Mouse (Mus musculus) adrenal gland, adult 8-10 months (tissue): ENCODE results near the gene Usp32. TPM values are rescaled to one million over a fixed set of nuclear protein-coding genes. Genes with fewer than 3 reads are reported as not detected.
A peak's percentile ranks its signal among the peaks of the same experiment; 100 is the strongest.

ENCODE experiments used
- DNase-seq: peaks from one replicate; pipeline ENCODE4 v3.0.0; 2022
- total RNA-seq, 4 experiments: library from RNA; stranded (reverse); gene quantifications; 2 replicates each; pipeline ENCODE4 v1.2.4; 2022

The Usp32 gene
- total RNA-seq, 4 experiments from 2014 or later, result 43.6 to 53.1 (median 51.9) TPM

DNA sequence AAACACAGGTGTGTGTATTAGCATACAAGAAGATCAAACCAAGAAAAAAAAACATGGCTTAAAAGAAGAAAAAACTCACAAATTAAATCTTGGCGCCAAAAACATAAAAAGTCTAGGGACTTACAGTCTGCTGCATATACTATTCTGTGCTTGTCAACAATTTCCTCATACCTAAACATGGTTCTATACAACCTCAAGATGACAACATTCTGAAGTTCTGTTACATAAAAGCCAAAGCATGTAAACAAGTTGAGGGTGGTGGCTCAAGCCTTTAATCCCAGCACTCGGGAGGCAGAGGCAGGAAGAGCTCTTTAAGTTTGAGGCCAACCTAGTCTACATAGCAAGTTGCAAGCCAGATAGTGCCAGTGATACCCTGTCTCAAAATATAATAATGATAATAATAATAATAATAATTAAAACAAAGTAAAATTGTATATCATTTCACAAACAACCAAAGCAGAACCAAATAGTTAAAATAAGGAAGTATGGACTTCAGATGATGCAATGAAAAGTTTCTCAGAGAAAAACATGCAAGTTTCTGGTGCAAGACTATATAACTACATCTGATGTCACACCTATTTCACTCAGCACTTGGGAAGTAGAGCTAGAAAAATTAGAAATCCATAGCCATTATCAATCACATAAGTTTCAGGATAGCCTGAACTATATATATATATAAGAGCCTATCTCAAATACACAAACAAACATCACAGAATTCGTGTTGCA is 16.5 kb downstream of the Usp32 start:
- no peak for DNase-seq

DNA sequence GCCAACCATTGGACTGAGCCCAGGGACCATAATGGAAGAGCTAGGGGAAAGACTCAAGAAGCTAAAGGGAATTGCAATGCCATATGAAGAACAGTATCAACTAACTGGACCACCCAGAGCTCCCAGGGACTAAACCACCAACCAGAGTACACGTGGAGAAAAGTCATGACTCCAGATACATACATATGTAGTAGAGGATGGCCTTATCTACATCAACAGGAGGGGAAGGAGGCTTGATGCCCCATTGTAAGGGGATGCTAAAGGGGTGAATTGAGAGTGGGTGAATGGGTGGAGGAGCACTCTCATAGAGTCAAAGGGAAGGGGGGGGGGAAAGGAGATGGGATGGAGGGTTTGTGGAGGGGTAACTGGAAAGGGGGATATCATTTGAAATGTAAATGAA is 17.9 kb downstream of the Usp32 start:
- DNase-seq, result no peak

DNA sequence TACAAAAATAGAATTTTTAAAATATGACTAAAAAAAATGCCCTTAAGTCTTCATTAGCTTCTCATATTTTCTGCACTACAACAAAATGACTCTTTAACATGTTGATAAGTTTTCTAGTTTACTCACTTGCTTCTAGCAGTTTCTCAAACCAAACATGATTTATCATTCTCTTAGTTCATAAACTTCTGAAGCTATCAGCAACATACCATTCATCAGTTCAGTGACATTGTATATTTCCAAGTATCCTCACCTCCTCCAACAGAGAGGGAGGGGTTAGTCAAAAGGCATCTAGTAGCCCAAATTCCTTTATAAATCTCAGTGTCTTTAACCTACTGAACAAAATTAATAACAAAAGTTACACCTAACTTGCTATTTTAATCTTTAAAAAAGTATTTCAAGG is 22.8 kb downstream of the Usp32 start:
- no peak for DNase-seq

DNA sequence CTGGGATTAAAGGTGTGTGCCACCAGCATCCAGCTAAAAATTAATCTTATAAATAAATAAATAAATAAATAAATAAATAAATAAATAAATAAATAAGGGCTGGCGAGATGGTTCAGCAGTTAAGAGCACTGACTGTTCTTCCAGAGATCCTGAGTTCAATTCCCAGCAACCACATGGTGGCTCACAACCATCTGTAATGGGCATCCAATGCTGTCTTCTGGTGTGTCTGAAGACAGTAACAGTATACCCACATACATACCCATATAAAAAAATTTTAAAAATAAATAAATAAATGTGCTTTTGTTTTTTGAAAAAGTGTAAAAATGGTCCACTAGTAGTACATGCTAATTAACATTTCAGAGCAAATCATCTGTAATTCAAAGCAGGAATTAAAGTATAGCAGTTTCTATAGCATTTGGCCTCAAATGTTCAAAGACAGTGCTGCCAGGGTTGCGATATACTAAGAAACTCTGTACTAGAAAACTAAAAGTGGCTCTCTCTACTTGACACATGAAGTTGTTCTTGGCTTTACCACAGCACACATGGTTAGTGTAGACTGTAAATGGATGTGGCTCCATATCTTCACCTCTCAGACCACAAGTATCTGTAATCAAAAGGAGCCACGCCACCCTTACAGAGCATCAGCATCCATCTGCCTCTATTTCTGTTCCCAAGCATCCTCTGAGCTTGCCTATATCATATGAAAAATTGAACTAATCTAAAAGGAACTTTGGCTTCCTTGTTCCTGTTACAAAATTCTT is 23.7 kb downstream of the Usp32 start:
- no peak for DNase-seq

DNA sequence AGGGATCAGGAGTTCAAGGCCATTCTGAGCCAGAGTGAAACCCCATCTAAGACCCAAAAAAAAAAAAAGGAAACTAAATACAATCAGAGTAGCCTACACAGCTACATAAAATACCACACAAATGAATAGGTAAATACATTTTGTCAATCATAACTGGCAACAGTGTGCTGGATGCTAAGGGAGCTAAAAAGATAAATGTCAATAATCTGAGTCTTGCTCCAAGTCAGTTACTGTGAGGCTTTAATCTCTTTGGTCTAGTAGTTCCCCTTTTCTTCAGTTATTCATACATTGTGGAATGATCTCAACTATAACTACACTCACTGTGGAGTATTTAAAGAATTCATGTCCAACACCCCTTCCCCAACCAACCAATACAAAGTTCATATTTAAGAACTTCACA is 30.0 kb downstream of the Usp32 start:
- DNase-seq, result no peak

DNA sequence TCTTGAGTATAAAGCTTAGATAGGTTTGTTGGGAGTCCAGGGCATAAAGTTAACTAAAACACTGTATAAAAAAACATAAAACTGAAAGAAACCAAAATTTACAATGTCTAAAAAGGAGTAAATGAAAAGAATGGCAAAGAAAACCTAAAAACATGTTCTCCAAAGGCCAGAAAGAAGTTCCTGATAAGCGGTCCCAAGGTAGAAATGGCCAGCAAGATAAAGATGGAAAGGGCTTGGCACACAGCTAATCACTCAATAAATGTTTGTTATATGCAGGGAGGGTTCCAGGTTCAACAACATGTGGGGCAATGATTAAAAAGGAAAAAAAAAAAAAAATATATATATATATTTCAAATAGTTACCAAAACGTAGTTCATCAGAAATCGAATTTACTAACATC is 32.7 kb downstream of the Usp32 start:
- DNase-seq, result no peak

DNA sequence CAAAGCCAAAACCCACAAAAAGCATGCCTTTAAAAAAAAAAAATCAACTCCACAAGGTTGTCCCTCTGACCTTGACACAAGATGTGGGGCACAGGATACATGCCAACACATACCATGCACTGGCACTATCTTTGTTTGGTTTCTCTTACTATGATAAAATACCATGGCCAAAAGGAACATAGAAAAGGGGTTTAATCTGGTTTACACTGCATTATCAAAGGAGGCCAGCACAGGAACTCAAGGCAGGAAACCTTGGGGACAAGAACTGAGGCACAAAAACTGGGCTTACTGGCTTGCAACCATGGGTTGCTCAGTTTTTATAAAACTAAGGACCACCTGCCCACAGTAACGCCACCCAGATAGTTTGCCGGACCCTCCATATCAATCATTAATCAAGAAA is 34.1 kb downstream of the Usp32 start:
- DNase-seq, result no peak

DNA sequence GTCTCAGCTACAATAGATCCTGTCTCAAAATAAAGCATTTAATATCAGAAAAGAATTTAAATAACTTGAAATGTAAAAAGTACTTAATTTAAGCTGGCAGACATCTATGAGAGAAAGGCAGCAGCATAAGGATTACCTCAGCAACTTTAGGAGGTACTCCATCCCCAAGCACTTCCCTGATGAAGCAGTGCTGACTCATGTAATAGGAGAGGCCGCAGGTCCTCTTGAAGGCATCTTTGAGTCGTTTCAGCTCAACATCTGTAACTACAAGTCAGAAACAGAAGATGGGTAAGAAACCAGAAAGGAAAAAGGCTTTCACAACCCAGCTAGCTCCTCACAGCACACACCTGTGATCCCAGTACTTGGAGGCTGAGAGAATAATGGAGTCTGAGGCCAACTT is 36.2 kb downstream of the Usp32 start:
- DNase-seq, result no peak

DNA sequence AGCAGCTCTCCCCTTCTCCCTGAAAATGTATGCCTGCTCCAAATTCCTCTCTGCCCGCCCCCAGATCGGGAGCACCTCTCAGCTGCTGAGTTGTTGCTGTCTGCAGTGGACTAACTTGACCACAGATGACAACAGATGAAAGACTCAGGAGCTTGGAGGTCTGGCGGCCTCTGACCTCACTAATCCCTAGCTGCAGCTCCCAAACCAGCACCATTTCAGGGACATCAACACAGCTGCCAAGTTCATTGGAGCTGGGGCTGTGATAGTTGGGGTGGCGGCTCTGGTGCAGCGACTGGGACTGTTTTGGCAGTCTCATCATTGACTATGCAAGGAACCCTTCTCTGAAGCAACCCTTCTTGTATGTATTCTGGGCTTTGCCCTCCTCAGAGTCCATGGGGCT is 44.8 kb downstream of the Usp32 start:
- DNase-seq, result peak; percentile 10

DNA sequence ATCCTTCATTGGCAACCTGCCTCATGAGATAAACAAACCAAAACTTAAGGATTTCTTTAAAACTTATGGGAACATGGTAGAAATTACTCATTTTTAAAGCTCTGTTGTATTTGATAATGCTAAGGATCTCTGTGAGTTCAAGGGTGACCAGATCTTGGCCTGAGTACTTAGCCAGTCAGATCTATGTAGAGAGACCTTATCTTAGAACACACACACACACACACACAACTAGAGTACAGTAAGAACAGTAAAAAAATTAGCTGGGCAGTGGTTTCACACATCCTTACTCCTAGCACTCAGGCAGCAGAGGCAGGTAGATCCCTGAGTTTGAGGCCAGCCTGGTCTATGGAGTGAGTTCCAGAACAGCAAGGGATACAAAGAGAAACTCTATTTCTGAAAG is 53.7 kb downstream of the Usp32 start:
- DNase-seq, result no peak

DNA sequence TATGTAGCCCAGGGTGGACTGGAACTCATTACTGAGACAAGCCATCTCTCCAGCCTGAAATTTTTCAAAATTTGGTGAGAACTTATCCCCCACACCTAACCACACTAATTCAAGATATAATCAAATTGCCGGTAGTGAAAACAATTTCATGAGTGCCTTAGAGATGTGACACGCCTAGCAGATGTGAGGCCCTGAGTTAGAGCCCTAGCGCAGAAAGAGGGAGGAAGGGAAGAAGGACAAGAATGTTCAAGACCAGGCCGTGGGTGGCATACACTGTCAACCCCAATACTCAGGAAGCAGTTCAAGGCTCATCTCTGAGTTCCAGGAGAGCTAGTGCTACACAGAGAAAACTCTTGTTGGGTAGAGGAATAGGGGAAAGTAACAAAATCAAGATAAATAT is 72.1 kb downstream of the Usp32 start:
- no peak for DNase-seq

DNA sequence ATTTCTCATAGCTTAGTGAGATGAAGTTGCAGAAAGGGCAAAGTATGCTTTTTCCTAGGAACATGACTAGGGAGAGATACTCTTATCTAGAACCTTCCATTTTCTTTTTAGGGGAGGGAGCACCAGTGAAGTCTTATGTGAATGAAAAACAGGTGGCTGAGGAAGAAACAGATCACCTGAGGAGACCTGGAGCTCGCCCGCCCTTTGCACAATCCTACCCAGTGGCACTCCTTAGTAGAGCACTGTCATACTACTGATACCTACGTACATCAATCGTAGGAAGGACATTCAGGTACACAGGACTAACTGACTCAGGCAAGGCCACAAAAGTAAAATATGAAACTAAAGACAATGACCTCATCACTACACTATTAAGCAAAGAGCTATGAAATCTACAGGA is 81.4 kb downstream of the Usp32 start:
- DNase-seq, result no peak

DNA sequence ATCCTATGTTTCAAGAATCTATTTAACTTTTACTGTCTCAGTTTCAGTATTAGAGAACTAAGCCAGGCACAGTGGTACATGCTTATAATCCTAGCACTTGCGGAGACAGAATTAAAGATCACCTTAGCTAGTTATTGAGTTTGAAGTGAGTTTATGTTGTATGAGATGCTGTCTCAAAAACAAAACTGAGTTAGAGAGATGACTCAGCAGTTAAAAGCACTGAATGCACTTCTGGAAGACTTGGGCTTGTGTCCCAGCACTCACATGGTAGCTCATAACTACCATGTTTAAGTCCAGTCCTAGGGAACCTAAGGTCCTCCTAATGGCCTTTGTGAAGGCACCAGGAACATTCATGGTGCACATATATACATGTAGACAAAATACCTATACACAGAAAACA is 82.4 kb downstream of the Usp32 start:
- no peak for DNase-seq

DNA sequence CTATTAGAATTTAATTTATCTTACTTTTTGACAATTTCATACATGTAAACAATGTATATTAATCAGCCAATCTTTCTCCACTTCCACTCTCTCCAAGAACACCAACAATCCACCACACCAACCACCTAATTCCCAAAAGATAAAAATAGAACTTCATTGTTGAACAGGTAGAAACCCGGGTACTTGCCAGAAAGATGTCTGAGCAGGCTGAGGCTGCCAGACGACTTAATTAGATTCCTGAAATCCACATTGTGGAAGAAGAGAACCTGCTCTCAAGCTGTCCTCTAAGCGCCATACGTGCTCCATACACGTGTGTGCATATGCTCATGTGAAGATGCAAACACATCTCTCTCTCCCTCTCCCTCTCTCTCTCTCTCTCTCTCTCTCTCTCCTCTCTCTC is 83.1 kb downstream of the Usp32 start:
- DNase-seq, result no peak

DNA sequence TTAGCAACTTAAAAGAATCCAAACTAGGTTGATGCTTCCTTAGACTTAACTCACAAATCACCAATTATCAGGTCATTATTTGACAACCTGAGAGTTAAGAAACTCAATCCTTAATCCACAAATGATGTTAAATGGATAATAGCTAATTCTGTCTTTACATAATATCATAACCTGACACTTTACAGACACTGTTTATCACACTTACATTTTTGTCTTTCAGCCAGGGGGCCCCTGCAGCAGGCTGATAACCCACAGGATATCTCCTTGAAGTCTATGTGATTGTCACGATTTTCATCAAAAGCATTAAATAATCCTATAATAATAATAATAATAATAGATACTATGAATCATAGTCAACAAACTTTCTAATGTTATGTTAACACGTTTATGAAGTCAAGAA is 84.4 kb downstream of the Usp32 start:
- DNase-seq, result no peak

DNA sequence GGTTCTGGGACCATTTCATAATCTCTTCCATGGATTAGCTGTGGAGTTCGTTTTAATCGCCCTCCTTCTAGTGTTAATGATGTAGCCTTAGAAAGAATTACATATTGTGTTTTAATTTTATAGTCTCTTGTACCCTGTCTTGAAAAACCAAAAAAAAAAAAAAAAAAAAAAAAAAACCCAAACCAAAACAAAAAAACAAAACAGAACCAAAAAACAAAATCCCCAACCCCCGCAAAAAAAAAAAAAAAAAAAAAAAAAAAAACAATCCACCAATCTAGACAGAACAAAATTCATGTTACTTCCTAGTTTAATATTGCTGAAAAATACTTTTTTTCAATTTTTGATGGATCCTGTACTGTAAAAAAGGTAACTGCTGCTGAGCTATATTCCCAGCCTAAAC is 100.7 kb downstream of the Usp32 start:
- DNase-seq, result no peak

DNA sequence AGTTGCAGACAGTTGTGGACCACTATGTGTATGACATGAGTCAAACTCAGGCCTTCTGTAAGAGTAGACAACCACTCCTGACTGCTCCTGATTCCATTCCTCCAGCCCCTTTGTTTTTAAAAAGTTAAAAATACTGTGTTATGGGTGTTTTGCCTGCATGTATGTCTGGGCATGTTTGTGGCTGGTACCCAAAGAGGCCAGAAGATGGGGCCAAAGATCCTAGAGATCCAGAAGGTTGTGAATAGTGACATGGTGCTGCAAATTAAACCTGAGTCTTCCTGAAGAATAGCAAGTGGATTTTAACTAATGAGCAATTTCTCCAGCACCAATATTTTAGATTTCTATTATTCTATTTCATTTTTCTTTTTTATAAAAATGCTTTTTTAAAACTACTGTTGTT is 126.8 kb downstream of the Usp32 start:
- DNase-seq, result no peak

DNA sequence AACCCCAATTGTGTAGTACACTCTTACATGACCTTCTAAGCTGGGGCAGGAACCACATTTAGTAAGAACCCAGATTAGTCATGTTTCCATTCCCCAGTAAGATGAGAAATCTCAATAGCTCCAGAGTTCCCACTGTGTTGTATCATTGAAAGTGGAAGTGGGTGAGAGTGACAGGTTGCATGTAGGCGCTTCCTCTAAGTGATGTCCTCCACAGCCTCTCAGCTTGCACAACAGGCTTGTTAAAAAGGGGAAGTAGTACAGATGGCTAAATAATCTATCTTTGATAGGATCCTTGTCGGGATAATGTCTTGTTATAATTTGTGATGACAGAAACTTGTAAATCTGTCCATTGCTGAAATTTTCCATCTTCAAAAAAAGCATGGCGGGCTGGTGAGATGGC is 136.4 kb downstream of the Usp32 start:
- no peak for DNase-seq

DNA sequence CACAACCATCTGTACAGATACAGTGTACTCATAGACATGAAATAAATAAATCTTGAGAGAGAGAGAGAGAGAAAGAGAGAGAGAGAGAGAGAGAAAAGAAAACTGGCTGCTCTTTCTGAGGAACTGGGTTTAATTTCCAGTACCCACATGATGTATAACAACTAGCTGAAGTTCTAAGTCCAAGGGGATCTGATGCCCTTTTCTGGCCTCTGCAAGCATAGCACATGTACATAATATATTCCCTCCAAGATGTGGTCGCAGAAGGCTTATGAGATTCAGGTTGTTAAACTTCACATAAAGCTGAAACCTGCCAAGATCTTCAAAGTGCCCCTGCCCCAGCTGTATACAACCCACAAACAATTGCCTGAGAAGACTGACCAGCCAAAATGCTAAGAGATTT is 144.7 kb downstream of the Usp32 start:
- no peak for DNase-seq

DNA sequence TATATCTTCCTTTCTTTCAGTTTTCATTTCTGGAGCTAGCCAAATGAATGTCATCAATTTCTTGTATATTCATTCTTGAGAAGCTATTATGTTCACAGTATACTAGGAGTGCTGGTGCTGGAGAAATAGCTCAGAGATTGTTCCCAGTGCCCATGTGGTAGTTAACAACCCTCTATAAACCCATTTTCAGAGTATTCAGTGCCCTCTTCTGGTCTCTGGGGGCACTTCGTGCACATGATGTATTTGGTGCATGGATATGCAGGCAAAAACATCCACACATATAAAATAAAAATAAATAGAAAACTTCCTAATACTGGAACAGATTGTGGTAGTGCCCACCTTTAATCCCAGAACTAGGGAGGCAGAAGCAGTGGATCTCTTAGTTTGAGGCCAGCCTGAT is 147.0 kb downstream of the Usp32 start:
- DNase-seq, result no peak

DNA sequence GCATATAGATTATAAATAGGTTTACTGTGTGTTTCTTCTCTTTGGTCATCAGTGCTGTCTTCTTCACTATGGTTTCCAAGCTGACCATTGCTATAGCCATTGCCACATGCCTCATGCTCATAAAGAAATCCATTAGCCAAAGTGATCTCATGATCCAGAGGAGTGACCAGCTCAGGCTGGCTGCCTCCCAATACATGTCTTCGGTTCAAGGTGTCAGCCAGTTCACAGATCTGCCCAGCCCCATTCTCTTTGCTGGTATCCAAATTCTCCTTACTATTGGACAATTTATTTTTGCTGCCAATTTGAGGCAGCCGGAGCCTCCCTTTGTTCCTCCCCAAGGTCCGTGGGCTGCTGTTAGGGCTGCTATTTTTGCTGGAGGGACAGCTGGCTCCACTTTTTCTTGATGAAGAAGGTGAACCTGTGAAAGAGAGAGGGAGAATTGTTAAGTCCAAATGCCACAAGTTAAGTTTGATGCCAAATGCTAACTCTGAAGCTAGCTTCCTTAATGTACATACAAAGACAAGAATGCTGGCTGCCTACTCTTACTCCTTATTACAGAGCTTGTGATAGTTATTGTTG is 151.5 kb downstream of the Usp32 start:
- no peak for DNase-seq

DNA sequence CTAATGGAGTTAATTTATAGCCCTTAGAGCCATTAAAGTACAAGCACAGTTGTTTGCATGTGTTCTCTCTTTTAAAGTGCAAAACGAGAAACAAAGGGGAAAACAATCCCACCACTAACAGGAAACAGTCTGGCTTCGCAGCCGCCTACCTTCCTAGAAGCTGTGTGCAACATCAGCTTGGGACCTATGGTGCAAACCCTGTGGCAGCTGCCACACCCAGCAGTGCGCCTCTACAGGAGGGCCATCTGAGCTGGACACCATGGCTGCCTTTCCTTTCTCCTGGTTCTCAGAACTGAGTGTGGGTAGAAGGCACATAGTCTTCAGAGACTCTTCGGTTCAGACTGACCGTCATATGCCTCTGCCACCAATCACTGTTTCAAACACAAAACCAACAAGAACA is 154.5 kb downstream of the Usp32 start:
- no peak for DNase-seq

DNA sequence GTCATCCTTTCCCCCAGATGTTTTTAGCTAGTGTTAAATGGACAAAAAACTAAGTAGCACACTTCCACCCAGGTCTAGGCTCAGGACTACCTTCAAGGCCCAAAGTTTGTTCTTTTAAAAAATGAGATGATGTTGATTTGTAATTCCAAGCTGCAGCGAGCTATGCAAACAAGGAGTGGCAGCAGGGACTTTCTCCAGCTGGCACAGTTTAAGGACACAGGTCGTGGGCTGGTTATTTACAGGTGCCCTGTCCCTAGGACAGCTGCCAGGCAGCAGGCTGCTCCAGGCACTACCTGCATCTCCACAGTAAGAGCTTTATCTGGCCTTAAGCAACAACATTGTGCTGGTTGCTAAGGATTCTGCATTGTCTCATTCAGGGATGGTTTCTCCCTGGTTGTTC is 159.3 kb downstream of the Usp32 start:
- no peak for DNase-seq

DNA sequence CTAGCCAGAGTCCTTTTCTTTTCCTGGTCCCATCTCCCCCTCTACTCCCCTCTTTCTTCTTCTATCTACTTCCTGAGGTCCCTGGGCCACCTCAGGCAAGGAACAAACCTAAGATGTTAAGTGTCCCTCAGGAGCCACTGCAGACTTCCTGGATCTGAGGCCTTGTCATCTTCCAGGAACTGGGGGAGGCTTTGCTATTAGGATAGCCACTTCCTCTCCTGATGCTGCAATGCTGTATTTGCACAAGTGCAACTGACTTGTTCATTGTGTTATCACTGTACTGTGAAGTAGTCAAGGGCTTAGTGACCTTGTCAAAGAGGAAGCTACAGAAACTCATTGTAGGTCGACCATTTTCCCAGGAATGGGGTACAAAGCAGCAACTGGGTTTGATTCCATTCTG is 160.6 kb downstream of the Usp32 start:
- DNase-seq, result no peak
